Mouse (Mus musculus) granulocyte monocyte progenitor cell, adult 5-6 weeks (primary cell): Measurements from ENCODE around the gene Uap1l1. TPM values are rescaled to one million over a fixed set of nuclear protein-coding genes. Genes with fewer than 3 reads are reported as not detected.

Experiments
- ATAC-seq: replicated peaks from 2 replicates; pipeline ENCODE4 v1.8.0; 2016; ENCODE audit warnings: mild to moderate bottlenecking, moderate TSS enrichment, inconsistent platforms; ENCODE audit not compliant: poor library complexity, severe bottlenecking
- total RNA-seq, 2 experiments: library from RNA; stranded (forward) in 1 of 2; stranded (reverse) in 1 of 2; fragments of 200-712, 200-1000 nt in 1 of 2; fragments of >200 nt in 1 of 2; fragmentation: Nextera tagmentation in 1 of 2; gene quantifications; 2 replicates each; pipeline ENCODE4 v1.2.3; 2014 to 2017

Gene Uap1l1
- total RNA-seq, 2 experiments from 2014 or later = 18.4 to 55.6 TPM

DNA sequence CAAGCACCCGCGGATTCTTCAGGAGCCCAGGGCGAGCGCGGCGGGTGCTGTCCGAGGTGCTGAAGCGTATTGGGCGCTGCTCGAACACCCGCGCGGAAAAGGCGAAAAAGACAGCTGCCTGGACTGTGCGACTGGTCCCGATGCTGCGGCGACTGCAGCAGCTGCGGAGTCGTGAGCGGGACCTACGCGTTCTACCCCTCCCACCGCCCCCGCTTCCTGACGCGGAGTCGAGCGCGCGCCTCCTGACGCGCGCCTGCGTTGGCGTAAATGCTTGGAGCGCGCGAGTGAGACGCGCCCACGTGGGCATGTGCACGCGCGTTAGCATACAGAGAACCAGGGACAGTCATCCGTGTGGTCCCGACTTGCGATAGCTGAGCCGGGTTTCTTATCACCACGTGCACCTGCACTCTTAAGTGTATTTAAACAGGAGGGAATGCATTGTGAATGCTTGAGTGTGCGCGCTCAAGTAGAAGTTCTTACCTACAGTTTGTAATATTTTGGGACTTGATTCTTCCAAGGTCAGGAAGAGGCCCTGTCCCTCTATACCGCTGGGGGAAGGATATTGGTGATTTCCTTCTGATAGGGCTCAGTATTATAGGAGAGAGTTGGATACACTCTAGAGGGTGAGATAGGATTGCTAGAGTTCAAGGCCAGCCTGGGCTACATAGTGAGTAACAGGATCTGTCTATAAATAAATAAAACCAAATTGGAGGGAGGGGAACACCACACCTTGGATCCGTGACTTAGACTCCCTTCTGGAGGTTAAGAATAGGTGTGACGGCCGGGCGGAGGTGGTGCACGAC, 46.3 kb downstream of the Uap1l1 start, which contains the start of gene Grin1:
TSS of gene Grin1 (minus strand) at position 217 of the 803 bp plus-strand sequence.
- ATAC-seq = peak; percentile 93

DNA sequence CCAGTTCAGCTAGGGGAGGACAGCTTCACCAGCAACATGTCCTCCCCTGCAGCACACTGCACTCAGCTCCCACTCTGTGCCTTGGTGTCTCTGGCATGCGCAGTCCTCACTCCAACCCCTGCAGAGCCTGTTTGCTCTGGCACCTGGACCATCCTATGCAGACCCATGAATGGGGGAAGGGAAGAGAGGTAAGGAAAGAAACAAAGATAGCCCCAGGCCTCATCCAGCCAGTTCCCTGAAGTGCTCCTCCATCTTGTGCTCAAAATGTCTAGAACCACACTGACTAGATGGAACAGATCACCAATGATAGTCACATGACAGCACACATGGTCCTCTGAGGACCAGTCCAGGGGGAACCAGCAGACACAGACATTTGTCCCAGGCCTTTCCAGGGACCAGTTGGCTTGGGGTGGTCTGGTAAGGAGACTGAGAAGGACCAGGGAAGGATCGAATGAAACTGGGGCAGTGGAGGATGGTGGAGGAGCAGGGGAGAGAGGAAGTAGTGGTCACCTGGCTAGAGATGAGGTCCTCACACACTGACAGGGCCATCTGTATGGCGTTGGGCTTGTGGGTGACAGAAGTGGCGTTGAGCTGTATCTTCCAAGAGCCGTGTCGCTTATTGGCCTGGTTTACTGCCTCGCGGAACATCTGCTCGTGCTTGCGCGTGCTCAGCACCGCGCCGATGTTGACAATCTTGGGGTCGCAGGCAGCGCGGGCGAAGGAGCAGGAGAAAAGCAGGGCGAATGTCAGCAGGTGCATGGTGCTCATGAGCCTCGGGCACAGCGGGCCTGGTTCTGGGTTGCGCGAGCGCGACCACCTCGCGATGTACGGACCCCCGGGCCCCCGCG, 47.1 kb downstream of the Uap1l1 start:
- peak; percentile 23 for ATAC-seq

DNA sequence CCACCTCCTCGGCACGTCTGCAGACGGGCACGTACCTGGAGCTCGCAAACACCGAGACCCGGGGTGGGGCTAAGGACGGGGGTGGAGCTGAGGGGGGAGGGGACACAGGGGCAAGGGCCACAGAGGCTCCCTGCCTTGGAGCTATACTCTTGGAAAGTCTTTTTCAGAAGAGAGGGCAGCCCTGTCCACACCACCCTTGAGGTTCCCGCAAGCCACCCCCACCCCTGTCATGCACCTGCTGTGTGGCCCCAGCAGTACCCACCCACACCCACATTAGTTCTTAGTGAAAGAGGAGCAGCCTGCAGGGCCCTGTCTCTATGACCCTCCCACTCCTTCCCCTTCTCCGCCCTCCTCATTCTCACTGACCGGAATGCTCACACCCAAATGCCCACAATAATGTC, 54.0 kb downstream of the Uap1l1 start:
- ATAC-seq = no peak

DNA sequence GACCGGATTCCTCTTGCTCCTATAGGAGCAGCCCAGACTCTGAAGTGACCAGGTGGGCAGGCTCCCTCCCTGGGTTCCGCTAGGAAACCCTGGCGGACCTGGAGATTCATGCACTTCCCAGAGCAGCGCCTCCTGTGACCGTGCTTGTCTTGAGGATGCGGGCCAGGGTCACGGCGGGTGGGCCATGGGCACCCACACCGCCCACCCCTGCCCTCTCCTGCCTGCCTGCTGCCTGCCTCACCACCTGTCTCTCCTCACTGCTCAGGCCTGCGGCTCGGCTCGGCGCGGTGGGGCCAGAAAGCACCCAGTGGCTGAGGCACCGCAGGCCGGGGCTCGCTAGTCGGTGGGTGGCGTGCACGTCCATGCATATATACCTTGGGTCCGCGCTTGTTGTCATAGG, 54.5 kb downstream of the Uap1l1 start:
- peak; percentile 35; the same call in 1 of the 2 replicates for ATAC-seq

DNA sequence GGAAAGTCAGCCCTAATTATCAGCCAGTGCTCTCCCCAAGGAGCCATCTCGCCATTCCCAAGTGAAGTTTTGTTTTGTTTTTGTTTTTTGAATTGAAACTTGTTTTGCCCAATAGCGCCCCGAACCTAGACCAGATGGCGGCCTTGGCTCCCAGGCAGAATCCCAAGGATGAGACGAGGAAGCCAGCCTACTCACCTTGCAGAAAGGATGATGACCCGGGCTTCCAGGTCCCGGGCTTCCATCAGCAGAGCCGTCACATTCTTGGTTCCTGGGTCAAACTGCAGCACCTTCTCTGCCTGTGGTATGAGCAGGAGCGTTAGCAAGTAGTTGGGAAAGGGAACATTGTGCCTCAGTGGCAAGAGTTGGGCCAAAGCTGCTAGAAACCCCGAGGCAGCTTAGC, 55.3 kb downstream of the Uap1l1 start:
- ATAC-seq = no peak

Other genes with a start within 250 kb of the Uap1l1 start
Only the 30 nearest of the 37 such genes appear.
- gene Tor4a, start 168.8 kb downstream of the Uap1l1 start, total RNA-seq (2014; fragmentation: Nextera tagmentation) = 14.6 and 20.2 TPM in 2 replicates
- 14.7 and 16.4 TPM in 2 replicates for gene Tor4a, start 168.8 kb downstream of the Uap1l1 start, total RNA-seq (2017)
- 58.5 and 79.5 TPM in 2 replicates for gene Nelfb, start 154.2 kb downstream of the Uap1l1 start, total RNA-seq (2014; fragmentation: Nextera tagmentation)
- gene Nelfb, start 154.2 kb downstream of the Uap1l1 start, total RNA-seq (2017) = 33.7 and 81.1 TPM in 2 replicates
- gene Stpg3, start 151.0 kb downstream of the Uap1l1 start, total RNA-seq (2014; fragmentation: Nextera tagmentation) = not detected in 2 replicates
- gene Stpg3, start 151.0 kb downstream of the Uap1l1 start, total RNA-seq (2017) = not detected in 2 replicates
- gene Fam166a, start 146.9 kb downstream of the Uap1l1 start, total RNA-seq (2014; fragmentation: Nextera tagmentation) = not detected in 2 replicates
- not detected in 2 replicates for gene Fam166a, start 146.9 kb downstream of the Uap1l1 start, total RNA-seq (2017)
- gene Tubb4b, start 141.0 kb downstream of the Uap1l1 start, total RNA-seq (2014; fragmentation: Nextera tagmentation) = 180 and 327 TPM in 2 replicates
- gene Tubb4b, start 141.0 kb downstream of the Uap1l1 start, total RNA-seq (2017) = 560 and 623 TPM in 2 replicates
- not detected in 2 replicates for gene Slc34a3, start 131.3 kb downstream of the Uap1l1 start, total RNA-seq (2014; fragmentation: Nextera tagmentation)
- not detected in 2 replicates for gene Slc34a3, start 131.3 kb downstream of the Uap1l1 start, total RNA-seq (2017)
- gene Rnf224, start 128.9 kb downstream of the Uap1l1 start, total RNA-seq (2014; fragmentation: Nextera tagmentation) = not detected in 2 replicates
- gene Rnf224, start 128.9 kb downstream of the Uap1l1 start, total RNA-seq (2017) = not detected in 2 replicates
- gene Rnf208, start 123.4 kb downstream of the Uap1l1 start, total RNA-seq (2014; fragmentation: Nextera tagmentation) = 0.58 TPM in 1 of 2 replicates, not detected in the other
- gene Rnf208, start 123.4 kb downstream of the Uap1l1 start, total RNA-seq (2017) = not detected in 2 replicates
- not detected in 2 replicates for gene Cysrt1, start 123.2 kb downstream of the Uap1l1 start, total RNA-seq (2014; fragmentation: Nextera tagmentation)
- gene Cysrt1, start 123.2 kb downstream of the Uap1l1 start, total RNA-seq (2017) = not detected in 2 replicates
- 5.2 and 16.1 TPM in 2 replicates for gene AL732309.1, start 118.8 kb downstream of the Uap1l1 start, total RNA-seq (2014; fragmentation: Nextera tagmentation)
- 5.6 and 7.4 TPM in 2 replicates for gene AL732309.1, start 118.8 kb downstream of the Uap1l1 start, total RNA-seq (2017)
- gene Tmem203, start 110.2 kb downstream of the Uap1l1 start, total RNA-seq (2014; fragmentation: Nextera tagmentation) = 6.7 and 17.4 TPM in 2 replicates
- gene Tmem203, start 110.2 kb downstream of the Uap1l1 start, total RNA-seq (2017) = 6.1 and 11.2 TPM in 2 replicates
- 15.0 and 17.2 TPM in 2 replicates for gene Tprn, start 103.1 kb downstream of the Uap1l1 start, total RNA-seq (2014; fragmentation: Nextera tagmentation)
- gene Tprn, start 103.1 kb downstream of the Uap1l1 start, total RNA-seq (2017) = 7.1 and 8.7 TPM in 2 replicates
- gene Ssna1, start 93.2 kb downstream of the Uap1l1 start, total RNA-seq (2014; fragmentation: Nextera tagmentation) = 120 TPM in 2 replicates
- 52.7 and 84.1 TPM in 2 replicates for gene Ssna1, start 93.2 kb downstream of the Uap1l1 start, total RNA-seq (2017)
- 34.7 and 46.0 TPM in 2 replicates for gene Anapc2, start 93.2 kb downstream of the Uap1l1 start, total RNA-seq (2014; fragmentation: Nextera tagmentation)
- gene Anapc2, start 93.2 kb downstream of the Uap1l1 start, total RNA-seq (2017) = 17.8 and 35.7 TPM in 2 replicates
- gene Tmem210, start 77.5 kb downstream of the Uap1l1 start, total RNA-seq (2014; fragmentation: Nextera tagmentation) = not detected in 2 replicates
- gene Tmem210, start 77.5 kb downstream of the Uap1l1 start, total RNA-seq (2017) = not detected in 2 replicates
- gene Lrrc26, start 75.8 kb downstream of the Uap1l1 start, total RNA-seq (2014; fragmentation: Nextera tagmentation) = not detected in 2 replicates
- gene Lrrc26, start 75.8 kb downstream of the Uap1l1 start, total RNA-seq (2017) = not detected in 2 replicates
- not detected in 2 replicates for gene Grin1, start 46.5 kb downstream of the Uap1l1 start, total RNA-seq (2014; fragmentation: Nextera tagmentation)
- not detected in 2 replicates for gene Grin1, start 46.5 kb downstream of the Uap1l1 start, total RNA-seq (2017)
- 36.5 and 37.2 TPM in 2 replicates for gene Man1b1, start 33.3 kb downstream of the Uap1l1 start, total RNA-seq (2014; fragmentation: Nextera tagmentation)
- gene Man1b1, start 33.3 kb downstream of the Uap1l1 start, total RNA-seq (2017) = 34.1 and 38.6 TPM in 2 replicates
- 15.2 and 34.8 TPM in 2 replicates for gene Dpp7, start 9.3 kb downstream of the Uap1l1 start, total RNA-seq (2014; fragmentation: Nextera tagmentation)
- 11.9 and 16.9 TPM in 2 replicates for gene Dpp7, start 9.3 kb downstream of the Uap1l1 start, total RNA-seq (2017)
- 4.5 and 17.1 TPM in 2 replicates for gene Sapcd2, start 6.6 kb upstream of the Uap1l1 start, total RNA-seq (2014; fragmentation: Nextera tagmentation)
- 7.8 and 17.3 TPM in 2 replicates for gene Sapcd2, start 6.6 kb upstream of the Uap1l1 start, total RNA-seq (2017)
- gene Entpd2, start 30.2 kb upstream of the Uap1l1 start, total RNA-seq (2014; fragmentation: Nextera tagmentation) = not detected in 2 replicates
- gene Entpd2, start 30.2 kb upstream of the Uap1l1 start, total RNA-seq (2017) = not detected in 2 replicates
- not detected in 2 replicates for gene Npdc1, start 33.7 kb upstream of the Uap1l1 start, total RNA-seq (2014; fragmentation: Nextera tagmentation)
- not detected in 2 replicates for gene Npdc1, start 33.7 kb upstream of the Uap1l1 start, total RNA-seq (2017)
- gene Fut7, start 57.6 kb upstream of the Uap1l1 start, total RNA-seq (2014; fragmentation: Nextera tagmentation) = 34.5 and 38.8 TPM in 2 replicates
- gene Fut7, start 57.6 kb upstream of the Uap1l1 start, total RNA-seq (2017) = 24.8 and 27.3 TPM in 2 replicates
- 54.8 and 56.4 TPM in 2 replicates for gene Abca2, start 63.0 kb upstream of the Uap1l1 start, total RNA-seq (2014; fragmentation: Nextera tagmentation)
- 21.0 and 23.1 TPM in 2 replicates for gene Abca2, start 63.0 kb upstream of the Uap1l1 start, total RNA-seq (2017)
- gene Clic3, start 91.2 kb upstream of the Uap1l1 start, total RNA-seq (2014; fragmentation: Nextera tagmentation) = not detected in 2 replicates
- 1.4 TPM in 1 of 2 replicates, not detected in the other for gene Clic3, start 91.2 kb upstream of the Uap1l1 start, total RNA-seq (2017)
- 29.1 and 39.4 TPM in 2 replicates for gene Paxx, start 95.4 kb upstream of the Uap1l1 start, total RNA-seq (2014; fragmentation: Nextera tagmentation)
- gene Paxx, start 95.4 kb upstream of the Uap1l1 start, total RNA-seq (2017) = 20.2 and 32.5 TPM in 2 replicates
- 3.5 and 4.2 TPM in 2 replicates for gene Ptgds, start 104.4 kb upstream of the Uap1l1 start, total RNA-seq (2014; fragmentation: Nextera tagmentation)
- gene Ptgds, start 104.4 kb upstream of the Uap1l1 start, total RNA-seq (2017) = 0.93 TPM in 1 of 2 replicates, not detected in the other
- not detected in 2 replicates for gene Lcn12, start 128.2 kb upstream of the Uap1l1 start, total RNA-seq (2014; fragmentation: Nextera tagmentation)
- gene Lcn12, start 128.2 kb upstream of the Uap1l1 start, total RNA-seq (2017) = not detected in 2 replicates
- gene Fbxw5, start 135.1 kb upstream of the Uap1l1 start, total RNA-seq (2014; fragmentation: Nextera tagmentation) = 30.4 and 55.0 TPM in 2 replicates
- 23.9 and 31.4 TPM in 2 replicates for gene Fbxw5, start 135.1 kb upstream of the Uap1l1 start, total RNA-seq (2017)
- gene C8g, start 136.0 kb upstream of the Uap1l1 start, total RNA-seq (2014; fragmentation: Nextera tagmentation) = 6.0 TPM in 1 of 2 replicates, not detected in the other
- 1.5 and 1.6 TPM in 2 replicates for gene C8g, start 136.0 kb upstream of the Uap1l1 start, total RNA-seq (2017)